Mouse (Mus musculus): ENCODE measurements around the gene Sesn1. TPM values are rescaled to one million over a fixed set of nuclear protein-coding genes. Genes with fewer than 3 reads are reported as not detected.

The Sesn1 gene
- 15.2 TPM for polyA plus RNA-seq (2014; fragmentation: Illumina TruSeq; extraction: RNeasy Lipid Tissue Mini Kit (QIAGEN cat#74804); ENCODE audit: low read depth, low replicate concordance)

GRCm38 (mm10) chr10:41809771-41810563 is at the start of gene Sesn1, which contains the start of gene Cep57l1:
TSS of gene Sesn1 (plus strand) at chr10:41809935.
TSS of gene Cep57l1 (minus strand) at chr10:41809871.

Other genes with a start within 250 kb of the Sesn1 start
- 14.7 TPM for gene Ccdc162, start 93.3 kb upstream of the Sesn1 start, polyA plus RNA-seq (2014; fragmentation: Illumina TruSeq; extraction: RNeasy Lipid Tissue Mini Kit (QIAGEN cat#74804); ENCODE audit: low read depth, low replicate concordance)
- gene Cep57l1, start 64 bp upstream of the Sesn1 start, polyA plus RNA-seq (2014; fragmentation: Illumina TruSeq; extraction: RNeasy Lipid Tissue Mini Kit (QIAGEN cat#74804); ENCODE audit: low read depth, low replicate concordance) = 5.7 TPM
- gene Armc2, start 208.5 kb downstream of the Sesn1 start, polyA plus RNA-seq (2014; fragmentation: Illumina TruSeq; extraction: RNeasy Lipid Tissue Mini Kit (QIAGEN cat#74804); ENCODE audit: low read depth, low replicate concordance) = not detected

All from liver, adult 10 weeks (tissue).